Mouse (Mus musculus): ENCODE results near the gene Lrrc36. TPM values are rescaled to one million over a fixed set of nuclear protein-coding genes. Genes with fewer than 3 reads are reported as not detected.

Lrrc36 gene
- total RNA-seq, 2 experiments from 2014 or later = 0.27 TPM; not detected in 1

- no peak for DNase-seq (ENCODE audit: extremely low spot score in 1 of 2, low spot score in 2 of 2)
- no peak overlapping the region for H3K4me3 ChIP-seq
- TF ChIP-seq CTCF (IDR thresholded peaks at IDR 0.05) = no peak
- intact Hi-C loops (cut with DNase I) = no loop called here
- no peak overlapping the region for H3K27ac ChIP-seq
Measured at GRCm38 (mm10) chr8:105433511-105433910, 20.1 kb downstream of the Lrrc36 start.

DNA sequence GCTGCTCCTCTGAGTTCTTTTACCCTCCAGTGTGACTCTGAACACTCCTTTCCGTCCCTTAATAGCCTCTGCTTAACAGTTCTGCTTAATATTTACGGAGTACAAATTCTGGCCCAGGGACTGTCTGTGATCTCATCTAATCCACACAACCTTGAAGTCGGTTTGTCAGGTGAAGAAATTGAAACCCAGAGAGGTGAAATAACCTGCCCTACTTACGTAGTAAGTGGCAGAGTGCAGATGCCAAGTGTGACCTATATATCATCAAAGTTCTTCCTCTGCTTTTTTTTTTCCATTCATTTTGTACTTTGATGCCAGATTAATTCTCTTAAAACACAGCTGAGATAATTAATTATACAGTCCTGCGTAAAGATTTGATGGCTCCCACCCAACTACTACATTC lies 20.8 kb downstream of the Lrrc36 start:
- no peak for DNase-seq (ENCODE audit: extremely low spot score in 1 of 2, low spot score in 2 of 2)
- no peak for TF ChIP-seq CTCF (IDR thresholded peaks at IDR 0.05)
- Histone ChIP-seq H3K4me3 (no peak overlapping the region), H3K27ac (no peak overlapping the region)
- intact Hi-C loops (cut with DNase I) = no loop called here

GRCm38 (mm10) chr8:105436218-105436617 lies 22.8 kb downstream of the Lrrc36 start:
- TF ChIP-seq CTCF (IDR thresholded peaks at IDR 0.05) = no peak
- Histone ChIP-seq H3K27ac (no peak overlapping the region), H3K4me3 (no peak overlapping the region)
- no peak for DNase-seq (ENCODE audit: extremely low spot score in 1 of 2, low spot score in 2 of 2)
- intact Hi-C loops (cut with DNase I) = no loop called here

DNA sequence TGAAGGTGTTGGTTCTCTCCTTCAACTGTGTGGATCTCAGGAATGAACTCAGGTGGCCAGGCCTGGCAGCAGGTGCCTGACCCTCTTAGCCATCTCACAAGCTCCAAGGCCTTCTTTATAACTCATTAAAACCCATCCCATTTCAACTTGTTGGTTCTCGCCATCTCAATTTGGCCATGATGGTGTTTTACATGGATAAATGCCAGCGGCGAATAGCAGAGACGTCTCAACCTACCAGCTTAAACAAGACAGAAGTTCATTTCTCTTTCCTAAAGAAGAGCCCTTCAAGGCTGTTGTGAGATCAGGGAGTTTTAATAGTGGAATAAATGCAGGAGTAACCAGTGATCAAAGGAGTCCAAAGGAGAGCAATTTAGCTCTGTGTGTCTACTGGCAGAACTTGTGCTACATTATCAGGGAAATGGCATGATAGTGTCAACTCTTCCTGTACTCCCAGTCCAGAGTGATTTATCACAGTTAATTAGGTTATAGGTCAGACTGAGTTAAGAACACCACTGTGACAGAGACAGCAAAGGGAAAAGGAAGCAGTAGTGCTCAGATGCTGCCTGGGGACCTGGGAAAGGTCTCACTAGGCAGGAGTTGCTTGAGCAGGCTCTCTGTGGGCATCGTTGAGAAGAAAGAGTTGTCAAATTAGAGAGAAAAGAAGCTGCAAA lies 23.8 kb downstream of the Lrrc36 start:
- no peak overlapping the region for H3K4me3 ChIP-seq
- no peak for TF ChIP-seq CTCF (IDR thresholded peaks at IDR 0.05)
- no peak overlapping the region for H3K27ac ChIP-seq
- no peak for DNase-seq (ENCODE audit: extremely low spot score in 1 of 2, low spot score in 2 of 2)
- intact Hi-C loops (cut with DNase I) = no loop called here

GRCm38 (mm10) chr8:105438865-105439264 lies 25.5 kb downstream of the Lrrc36 start:
- H3K4me3 ChIP-seq = no peak overlapping the region
- no peak overlapping the region for H3K27ac ChIP-seq
- no peak for DNase-seq (ENCODE audit: extremely low spot score in 1 of 2, low spot score in 2 of 2)
- TF ChIP-seq CTCF (IDR thresholded peaks at IDR 0.05) = peak; percentile 45
- intact Hi-C loops (cut with DNase I) = no loop called here

GRCm38 (mm10) chr8:105441433-105441832 lies 28.1 kb downstream of the Lrrc36 start:
- intact Hi-C loops (cut with DNase I) = no loop called here
- peak; percentile 27; the same call in 1 of the 2 replicates for TF ChIP-seq CTCF (IDR thresholded peaks at IDR 0.05)
- Histone ChIP-seq H3K4me3 (no peak overlapping the region), H3K27ac (no peak overlapping the region)
- no peak for DNase-seq (ENCODE audit: extremely low spot score in 1 of 2, low spot score in 2 of 2)

DNA sequence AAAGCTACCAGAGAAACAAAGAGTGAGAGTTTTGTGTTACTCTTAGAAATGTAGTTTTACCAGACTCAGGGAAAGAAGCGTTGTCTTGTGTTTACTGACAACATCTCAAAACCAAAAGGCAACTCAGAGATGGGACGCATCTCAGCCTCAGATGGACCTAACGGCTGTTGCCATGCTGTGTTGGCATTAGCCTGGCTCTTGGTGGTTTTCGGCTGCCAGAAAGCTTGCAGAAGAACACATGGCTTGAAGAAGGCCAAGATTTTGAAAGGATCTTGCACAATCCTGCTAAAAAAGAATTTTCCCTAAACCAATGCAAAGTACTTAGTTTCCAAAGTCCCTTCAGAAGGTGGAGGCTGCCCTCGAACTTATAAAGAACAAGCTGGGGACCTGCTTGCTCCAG lies 29.3 kb downstream of the Lrrc36 start:
- Histone ChIP-seq H3K27ac (no peak overlapping the region), H3K4me3 (no peak overlapping the region)
- no peak for DNase-seq (ENCODE audit: extremely low spot score in 1 of 2, low spot score in 2 of 2)
- TF ChIP-seq CTCF (IDR thresholded peaks at IDR 0.05) = no peak
- intact Hi-C loops (cut with DNase I) = no loop called here

- DNase-seq (ENCODE audit: extremely low spot score in 1 of 2, low spot score in 2 of 2) = no peak
- no peak overlapping the region for H3K4me3 ChIP-seq
- H3K27ac ChIP-seq = peak overlapping the region; percentile 0; the same call in 1 of the 2 replicates
- intact Hi-C loops (cut with DNase I) = no loop called here
- no peak for TF ChIP-seq CTCF (IDR thresholded peaks at IDR 0.05)
Measured at GRCm38 (mm10) chr8:105445296-105446126, 32.1 kb downstream of the Lrrc36 start.

DNA sequence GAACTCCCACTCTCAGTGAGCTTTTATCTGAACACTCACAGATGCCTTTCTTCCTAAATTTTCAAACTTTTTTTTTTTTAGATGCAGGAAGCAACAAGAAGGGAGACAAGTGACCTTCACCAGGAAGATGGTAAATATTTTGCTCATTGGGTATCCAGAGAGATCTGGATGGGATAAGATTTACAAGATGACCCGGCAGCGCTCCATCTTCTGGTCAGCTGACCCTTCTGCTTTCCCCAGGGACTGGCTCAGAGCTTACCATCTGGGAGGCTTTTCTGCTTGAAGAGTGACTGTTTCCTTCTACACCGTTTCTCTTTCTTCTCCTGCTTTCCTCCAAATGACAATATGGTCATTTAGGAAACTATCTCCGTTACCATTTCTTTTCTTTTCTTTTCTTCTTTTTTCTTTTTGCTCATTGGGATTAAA lies 32.8 kb downstream of the Lrrc36 start:
- peak overlapping the region; percentile 0; the same call in 1 of the 2 replicates for H3K27ac ChIP-seq
- intact Hi-C loops (cut with DNase I) = no loop called here
- no peak for DNase-seq (ENCODE audit: extremely low spot score in 1 of 2, low spot score in 2 of 2)
- H3K4me3 ChIP-seq = no peak overlapping the region
- no peak for TF ChIP-seq CTCF (IDR thresholded peaks at IDR 0.05)

DNA sequence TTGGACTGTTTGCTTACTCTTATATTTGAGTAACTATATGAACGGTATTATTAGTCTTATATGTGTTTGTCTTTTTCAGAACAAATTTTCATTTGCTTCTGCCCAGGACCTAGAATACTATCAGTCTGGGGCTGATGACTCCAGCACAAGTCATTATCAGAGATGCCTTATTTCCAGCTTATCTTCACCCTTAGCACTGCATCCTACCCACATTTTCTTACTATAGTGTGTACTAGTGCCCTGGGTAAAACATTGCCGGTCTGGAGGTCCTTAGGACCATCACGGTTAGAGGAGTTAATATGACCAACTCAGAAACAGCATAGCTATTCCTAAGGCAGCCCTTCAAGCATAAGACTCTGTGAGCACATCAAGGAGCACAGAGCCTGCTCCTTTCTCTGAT lies 34.8 kb downstream of the Lrrc36 start:
- intact Hi-C loops (cut with DNase I) = no loop called here
- no peak for TF ChIP-seq CTCF (IDR thresholded peaks at IDR 0.05)
- Histone ChIP-seq H3K27ac (no peak overlapping the region), H3K4me3 (no peak overlapping the region)
- no peak for DNase-seq (ENCODE audit: extremely low spot score in 1 of 2, low spot score in 2 of 2)

DNA sequence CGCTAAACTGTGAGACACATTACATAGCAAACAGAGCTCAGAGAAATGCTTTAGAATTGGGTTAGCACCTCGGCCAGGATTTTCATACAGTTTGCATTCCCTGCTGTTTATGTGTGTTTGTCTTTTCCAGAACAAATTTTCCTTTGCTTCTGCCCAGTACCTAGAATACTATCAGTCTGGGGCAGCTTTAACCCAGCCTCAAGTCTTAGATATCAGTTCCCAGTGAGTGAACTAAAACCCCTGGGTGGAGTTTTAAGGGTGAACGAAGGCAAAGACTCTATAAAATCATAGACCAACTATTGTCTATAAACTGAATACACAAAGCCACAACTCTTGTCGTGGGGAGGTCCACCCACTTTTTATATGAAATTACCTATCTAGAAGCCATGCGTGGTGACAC lies 35.2 kb downstream of the Lrrc36 start:
- Histone ChIP-seq H3K4me3 (no peak overlapping the region), H3K27ac (no peak overlapping the region)
- intact Hi-C loops (cut with DNase I) = no loop called here
- no peak for DNase-seq (ENCODE audit: extremely low spot score in 1 of 2, low spot score in 2 of 2)
- TF ChIP-seq CTCF (IDR thresholded peaks at IDR 0.05) = no peak

DNA sequence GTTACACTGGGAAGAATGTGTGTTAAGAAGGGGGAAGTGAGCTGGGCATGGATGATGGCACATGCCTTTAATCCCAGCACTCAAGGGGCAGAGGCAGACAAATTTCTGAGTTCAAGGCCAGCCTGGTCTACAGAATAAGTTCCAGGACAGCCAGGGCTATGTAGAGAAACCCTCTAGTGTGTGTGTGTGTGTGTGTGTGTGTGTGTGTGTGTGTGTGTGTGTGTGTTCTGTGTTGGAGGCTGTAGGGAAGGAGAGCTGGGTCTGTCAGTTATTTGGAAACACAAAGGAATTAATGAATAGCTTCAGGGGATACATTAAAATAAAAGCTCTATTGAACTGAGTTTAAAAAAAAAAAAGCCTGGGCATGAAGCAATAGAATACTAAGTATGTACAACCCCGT lies 37.6 kb downstream of the Lrrc36 start:
- intact Hi-C loops (cut with DNase I) = no loop called here
- no peak overlapping the region for H3K4me3 ChIP-seq
- H3K27ac ChIP-seq = no peak overlapping the region
- TF ChIP-seq CTCF (IDR thresholded peaks at IDR 0.05) = no peak
- DNase-seq (ENCODE audit: extremely low spot score in 1 of 2, low spot score in 2 of 2) = no peak

All from left cerebral cortex, adult 2 months (tissue).